Mouse (Mus musculus): ENCODE results near the gene Uvrag. TPM values are rescaled to one million over a fixed set of nuclear protein-coding genes. Genes with fewer than 3 reads are reported as not detected.

Uvrag gene
- polyA plus RNA-seq, 1 experiment from 2014 or later = 25.1 TPM

- Histone ChIP-seq H3K4me2 (no peak overlapping the region), H3K4me1 (ENCODE audit: insufficient read depth) (no peaks in the 10 kb centered on the region; the same call in 1 of the 2 replicates), H3K27me3 (ENCODE audit: insufficient read depth, low read length) (no peaks in the 10 kb centered on the region), H3K27ac (ENCODE audit: low read depth) (no peak overlapping the region), H3K9ac (no peak overlapping the region), H3K4me3 (ENCODE audit: low read depth, low read length) (no peak overlapping the region), H3K9me3 (ENCODE audit: low read depth, low read length) (no peaks in the 10 kb centered on the region), H3K36me3 (ENCODE audit: insufficient read depth) (no peaks in the 10 kb centered on the region)
- 81% methylated on average over 6 of the region's 6 CpGs for WGBS
- TF ChIP-seq CTCF (IDR thresholded peaks at IDR 0.05; ENCODE audit: low read depth) = no peak
- no peak for ATAC-seq (ENCODE audit: insufficient read depth)
- DNase-seq = no peak
Observed at GRCm38 (mm10) chr7:99024791-99025190, 116.2 kb downstream of the Uvrag start.

- no peak for TF ChIP-seq CTCF (IDR thresholded peaks at IDR 0.05; ENCODE audit: low read depth)
- Histone ChIP-seq H3K36me3 (ENCODE audit: insufficient read depth) (no peaks in the 10 kb centered on the region), H3K9me3 (ENCODE audit: low read depth, low read length) (no peaks in the 10 kb centered on the region), H3K4me3 (ENCODE audit: low read depth, low read length) (no peak overlapping the region), H3K9ac (no peak overlapping the region), H3K4me2 (no peak overlapping the region), H3K4me1 (ENCODE audit: insufficient read depth) (peaks cover 4% of the 10 kb centered on the region; the same call in 1 of the 2 replicates), H3K27me3 (ENCODE audit: insufficient read depth, low read length) (no peaks in the 10 kb centered on the region), H3K27ac (ENCODE audit: low read depth) (no peak overlapping the region)
- ATAC-seq (ENCODE audit: insufficient read depth) (no peak), DNase-seq (peak; percentile 23)
- WGBS = 77% methylated on average over 3 of the region's 3 CpGs
Observed at GRCm38 (mm10) chr7:99023931-99024330, 117.0 kb downstream of the Uvrag start.

GRCm38 (mm10) chr7:99021277-99021676 is 119.7 kb downstream of the Uvrag start:
- no peaks in the 10 kb centered on the region for H3K36me3 ChIP-seq (ENCODE audit: insufficient read depth)
- peaks cover 4% of the 10 kb centered on the region; the same call in 1 of the 2 replicates for H3K4me1 ChIP-seq (ENCODE audit: insufficient read depth)
- TF ChIP-seq CTCF (IDR thresholded peaks at IDR 0.05; ENCODE audit: low read depth) = peak; percentile 40
- H3K27me3 ChIP-seq (ENCODE audit: insufficient read depth, low read length) = no peaks in the 10 kb centered on the region
- ATAC-seq (ENCODE audit: insufficient read depth) = no peak
- no peak overlapping the region for H3K4me3 ChIP-seq (ENCODE audit: low read depth, low read length)
- DNase-seq = no peak
- no peak overlapping the region for H3K4me2 ChIP-seq
- no peak overlapping the region for H3K27ac ChIP-seq (ENCODE audit: low read depth)
- WGBS = 34% methylated on average over 4 of the region's 4 CpGs
- no peaks in the 10 kb centered on the region for H3K9me3 ChIP-seq (ENCODE audit: low read depth, low read length)
- H3K9ac ChIP-seq = no peak overlapping the region

GRCm38 (mm10) chr7:99020353-99020752 is 120.6 kb downstream of the Uvrag start:
- Histone ChIP-seq H3K4me2 (no peak overlapping the region), H3K27ac (ENCODE audit: low read depth) (no peak overlapping the region), H3K9ac (no peak overlapping the region), H3K36me3 (ENCODE audit: insufficient read depth) (no peaks in the 10 kb centered on the region), H3K4me1 (ENCODE audit: insufficient read depth) (peaks cover 7% of the 10 kb centered on the region; the same call in 1 of the 2 replicates), H3K4me3 (ENCODE audit: low read depth, low read length) (no peak overlapping the region), H3K27me3 (ENCODE audit: insufficient read depth, low read length) (no peaks in the 10 kb centered on the region), H3K9me3 (ENCODE audit: low read depth, low read length) (no peaks in the 10 kb centered on the region)
- ATAC-seq (ENCODE audit: insufficient read depth) = peak; percentile 62
- no peak for TF ChIP-seq CTCF (IDR thresholded peaks at IDR 0.05; ENCODE audit: low read depth)
- WGBS = 18% methylated on average over 4 of the region's 4 CpGs
- peak; percentile 57 for DNase-seq

GRCm38 (mm10) chr7:99017224-99017844 is 123.6 kb downstream of the Uvrag start:
- no peak for TF ChIP-seq CTCF (IDR thresholded peaks at IDR 0.05; ENCODE audit: low read depth)
- Histone ChIP-seq H3K9me3 (ENCODE audit: low read depth, low read length) (no peaks in the 10 kb centered on the region), H3K4me1 (ENCODE audit: insufficient read depth) (peaks cover 13% of the 10 kb centered on the region; the same call in 1 of the 2 replicates), H3K4me3 (ENCODE audit: low read depth, low read length) (no peak overlapping the region), H3K27me3 (ENCODE audit: insufficient read depth, low read length) (no peaks in the 10 kb centered on the region), H3K27ac (ENCODE audit: low read depth) (no peak overlapping the region), H3K9ac (no peak overlapping the region), H3K4me2 (no peak overlapping the region), H3K36me3 (ENCODE audit: insufficient read depth) (no peaks in the 10 kb centered on the region)
- 73% methylated on average over 2 of the region's 2 CpGs for WGBS
- no peak for DNase-seq
- no peak for ATAC-seq (ENCODE audit: insufficient read depth)

- H3K9me3 ChIP-seq (ENCODE audit: low read depth, low read length) = no peaks in the 10 kb centered on the region
- 34% methylated on average over 8 of the region's 8 CpGs for WGBS
- no peak for DNase-seq
- H3K4me3 ChIP-seq (ENCODE audit: low read depth, low read length) = no peak overlapping the region
- H3K27ac ChIP-seq (ENCODE audit: low read depth) = no peak overlapping the region
- TF ChIP-seq CTCF (IDR thresholded peaks at IDR 0.05; ENCODE audit: low read depth) = no peak
- no peak overlapping the region for H3K9ac ChIP-seq
- ATAC-seq (ENCODE audit: insufficient read depth) = no peak
- no peaks in the 10 kb centered on the region for H3K36me3 ChIP-seq (ENCODE audit: insufficient read depth)
- peaks cover 13% of the 10 kb centered on the region; the same call in 1 of the 2 replicates for H3K4me1 ChIP-seq (ENCODE audit: insufficient read depth)
- no peak overlapping the region for H3K4me2 ChIP-seq
- H3K27me3 ChIP-seq (ENCODE audit: insufficient read depth, low read length) = no peaks in the 10 kb centered on the region
Observed at GRCm38 (mm10) chr7:99015914-99016313, 125.0 kb downstream of the Uvrag start.

- TF ChIP-seq CTCF (IDR thresholded peaks at IDR 0.05; ENCODE audit: low read depth) = no peak
- ATAC-seq (ENCODE audit: insufficient read depth) (peak; percentile 56; the same call in 1 of the 2 replicates), DNase-seq (peak; percentile 75)
- H3K4me3 ChIP-seq (ENCODE audit: low read depth, low read length) = no peak overlapping the region
- H3K27ac ChIP-seq (ENCODE audit: low read depth) = no peak overlapping the region; the same call in 1 of the 2 replicates
- H3K9me3 ChIP-seq (ENCODE audit: low read depth, low read length) = no peaks in the 10 kb centered on the region
- H3K4me1 ChIP-seq (ENCODE audit: insufficient read depth) = peaks cover 13% of the 10 kb centered on the region; the same call in 1 of the 2 replicates
- no peak overlapping the region; the same call in 1 of the 2 replicates for H3K4me2 ChIP-seq
- no peaks in the 10 kb centered on the region for H3K36me3 ChIP-seq (ENCODE audit: insufficient read depth)
- no peak overlapping the region for H3K9ac ChIP-seq
- H3K27me3 ChIP-seq (ENCODE audit: insufficient read depth, low read length) = no peaks in the 10 kb centered on the region
- WGBS = 33% methylated on average over 17 of the region's 17 CpGs
Observed at GRCm38 (mm10) chr7:99015419-99015818, 125.5 kb downstream of the Uvrag start.
